Mouse (Mus musculus): ENCODE data around the gene Mfng.

The Mfng gene

GRCm38 (mm10) chr15:78799029-78799428 lies 25.8 kb upstream of the Mfng start:
- H3K27me3 ChIP-seq (ENCODE audit: control insufficient read depth, insufficient read depth, low read length, poor library complexity, severe bottlenecking): no peaks in the 10 kb centered on the region
- no peak for DNase-seq (ENCODE audit: low read depth, low spot score)
- no peaks in the 10 kb centered on the region for H3K36me3 ChIP-seq (ENCODE audit: control insufficient read depth, insufficient read depth, low read length, poor library complexity, severe bottlenecking)

DNA sequence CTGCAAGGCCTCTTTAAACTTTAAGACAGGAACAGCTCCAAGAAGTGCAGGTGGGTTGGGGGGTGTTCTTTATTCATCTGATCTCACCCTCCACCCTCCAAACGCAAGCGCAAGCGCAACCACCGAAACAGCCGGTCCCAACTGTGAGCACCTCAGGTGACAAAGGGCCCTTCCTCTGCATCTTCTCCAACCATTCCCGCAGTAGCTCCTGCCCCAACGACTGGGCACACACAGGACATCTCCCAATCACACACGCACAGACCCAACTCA lies 23.7 kb upstream of the Mfng start:
- H3K27me3 ChIP-seq (ENCODE audit: control insufficient read depth, insufficient read depth, low read length, poor library complexity, severe bottlenecking): no peaks in the 10 kb centered on the region
- no peaks in the 10 kb centered on the region for H3K36me3 ChIP-seq (ENCODE audit: control insufficient read depth, insufficient read depth, low read length, poor library complexity, severe bottlenecking)
- no peak for DNase-seq (ENCODE audit: low read depth, low spot score)

GRCm38 (mm10) chr15:78796196-78797059 lies 23.2 kb upstream of the Mfng start:
- Histone ChIP-seq H3K27me3 (ENCODE audit: control insufficient read depth, insufficient read depth, low read length, poor library complexity, severe bottlenecking) (no peaks in the 10 kb centered on the region), H3K36me3 (ENCODE audit: control insufficient read depth, insufficient read depth, low read length, poor library complexity, severe bottlenecking) (no peaks in the 10 kb centered on the region)
- no peak for DNase-seq (ENCODE audit: low read depth, low spot score)

- no peaks in the 10 kb centered on the region for H3K27me3 ChIP-seq (ENCODE audit: control insufficient read depth, insufficient read depth, low read length, poor library complexity, severe bottlenecking)
- no peaks in the 10 kb centered on the region for H3K36me3 ChIP-seq (ENCODE audit: control insufficient read depth, insufficient read depth, low read length, poor library complexity, severe bottlenecking)
- no peak for DNase-seq (ENCODE audit: low read depth, low spot score)
These were observed 17.7 kb upstream of the Mfng start for GRCm38 (mm10) chr15:78790990-78791389.

DNA sequence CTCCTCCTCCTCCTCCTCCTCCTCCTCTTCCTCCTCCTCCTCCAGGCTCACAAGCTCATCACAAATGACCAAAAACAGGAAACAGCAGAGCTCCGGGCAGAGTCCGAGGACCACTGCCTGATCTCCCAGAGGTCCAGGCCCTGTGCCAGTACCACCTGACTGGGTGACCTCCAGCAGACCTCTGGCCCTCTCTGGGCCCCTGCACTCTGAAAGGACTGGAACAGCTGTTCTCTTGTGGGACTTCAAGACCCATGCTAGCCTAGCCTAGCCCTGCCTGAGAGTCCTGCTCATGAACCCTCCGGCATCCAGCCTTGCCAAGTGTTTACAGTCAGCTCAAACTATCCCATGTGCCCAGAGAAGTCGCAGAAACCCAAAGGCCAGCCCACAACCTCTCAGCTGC lies 17.2 kb upstream of the Mfng start:
- H3K36me3 ChIP-seq (ENCODE audit: control insufficient read depth, insufficient read depth, low read length, poor library complexity, severe bottlenecking): no peaks in the 10 kb centered on the region
- no peak for DNase-seq (ENCODE audit: low read depth, low spot score)
- no peaks in the 10 kb centered on the region for H3K27me3 ChIP-seq (ENCODE audit: control insufficient read depth, insufficient read depth, low read length, poor library complexity, severe bottlenecking)

DNA sequence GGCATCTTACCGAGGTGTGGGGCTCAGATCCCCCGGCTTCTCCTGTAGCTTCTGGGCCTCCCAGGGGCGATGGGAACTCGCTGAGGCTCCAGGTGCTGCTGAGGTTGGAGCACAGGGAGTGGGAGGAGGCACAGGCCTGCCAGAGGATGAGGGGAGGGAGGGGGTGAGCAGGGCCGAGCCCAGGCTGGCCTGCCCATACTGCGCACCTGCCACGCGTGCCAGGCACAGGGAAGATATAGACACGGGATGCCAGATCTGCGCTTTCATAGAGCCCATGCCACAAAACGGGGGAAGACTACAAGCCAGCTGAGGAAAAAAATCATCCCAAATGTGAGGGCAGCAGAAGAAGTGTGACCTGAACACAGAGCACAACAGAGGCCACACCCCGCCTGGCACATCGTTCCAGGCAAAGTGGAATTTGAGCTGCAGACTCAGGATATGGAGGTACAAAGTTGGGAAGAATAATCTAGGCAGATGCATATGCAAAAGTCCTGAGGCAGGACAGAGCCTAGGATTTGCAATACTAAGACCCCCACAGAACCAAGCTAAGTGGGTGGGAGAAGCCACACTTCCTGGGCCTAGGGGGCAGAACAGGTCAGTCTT lies 16.5 kb upstream of the Mfng start:
- Histone ChIP-seq H3K27me3 (ENCODE audit: control insufficient read depth, insufficient read depth, low read length, poor library complexity, severe bottlenecking) (no peaks in the 10 kb centered on the region), H3K36me3 (ENCODE audit: control insufficient read depth, insufficient read depth, low read length, poor library complexity, severe bottlenecking) (no peaks in the 10 kb centered on the region)
- DNase-seq (ENCODE audit: low read depth, low spot score): no peak

DNA sequence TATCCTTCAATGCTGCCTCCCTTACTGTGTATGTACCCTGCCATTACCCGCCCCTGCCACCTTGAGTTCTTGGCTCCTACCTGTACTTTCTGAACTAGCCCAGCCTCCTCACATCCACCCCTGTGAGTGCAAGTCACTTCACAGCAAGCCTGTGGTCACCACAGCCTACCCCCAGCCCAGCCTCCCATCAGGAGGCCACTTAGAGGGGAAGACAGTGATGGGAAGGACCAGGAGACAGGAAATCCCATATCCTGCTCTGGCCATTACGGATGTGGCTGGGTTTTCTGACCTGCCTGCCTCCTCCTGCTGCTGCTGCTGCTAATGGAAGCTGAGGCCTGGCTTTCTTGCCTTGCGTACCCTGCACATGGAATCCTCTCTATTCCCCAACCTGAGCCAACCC lies 14.8 kb upstream of the Mfng start:
- Histone ChIP-seq H3K36me3 (ENCODE audit: control insufficient read depth, insufficient read depth, low read length, poor library complexity, severe bottlenecking) (no peaks in the 10 kb centered on the region), H3K27me3 (ENCODE audit: control insufficient read depth, insufficient read depth, low read length, poor library complexity, severe bottlenecking) (no peaks in the 10 kb centered on the region)
- DNase-seq (ENCODE audit: low read depth, low spot score): no peak

GRCm38 (mm10) chr15:78787287-78787856 lies 14.1 kb upstream of the Mfng start:
- no peaks in the 10 kb centered on the region for H3K27me3 ChIP-seq (ENCODE audit: control insufficient read depth, insufficient read depth, low read length, poor library complexity, severe bottlenecking)
- no peak for DNase-seq (ENCODE audit: low read depth, low spot score)
- H3K36me3 ChIP-seq (ENCODE audit: control insufficient read depth, insufficient read depth, low read length, poor library complexity, severe bottlenecking): no peaks in the 10 kb centered on the region

DNA sequence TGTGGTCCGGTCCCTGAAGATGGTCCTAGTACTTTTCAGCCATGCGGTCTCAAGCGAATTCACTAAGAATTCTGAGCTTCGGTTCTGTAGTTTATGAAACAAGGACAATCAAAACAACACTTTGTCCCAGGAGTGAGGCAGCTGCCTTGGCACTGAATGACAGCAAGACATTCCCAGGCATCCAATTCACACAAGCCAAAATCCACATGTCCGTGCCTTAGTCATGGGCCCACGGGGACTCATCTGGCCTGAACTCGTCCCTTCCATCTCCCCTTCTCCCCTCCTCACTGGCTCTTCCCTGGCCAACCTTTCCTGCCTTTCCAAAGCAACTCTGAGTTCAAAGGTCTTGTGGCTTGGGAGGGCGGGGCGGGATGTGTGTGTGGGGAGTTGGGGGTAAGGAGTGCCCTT lies 13.1 kb upstream of the Mfng start:
- DNase-seq (ENCODE audit: low read depth, low spot score): no peak
- Histone ChIP-seq H3K36me3 (ENCODE audit: control insufficient read depth, insufficient read depth, low read length, poor library complexity, severe bottlenecking) (no peaks in the 10 kb centered on the region), H3K27me3 (ENCODE audit: control insufficient read depth, insufficient read depth, low read length, poor library complexity, severe bottlenecking) (no peaks in the 10 kb centered on the region)

DNA sequence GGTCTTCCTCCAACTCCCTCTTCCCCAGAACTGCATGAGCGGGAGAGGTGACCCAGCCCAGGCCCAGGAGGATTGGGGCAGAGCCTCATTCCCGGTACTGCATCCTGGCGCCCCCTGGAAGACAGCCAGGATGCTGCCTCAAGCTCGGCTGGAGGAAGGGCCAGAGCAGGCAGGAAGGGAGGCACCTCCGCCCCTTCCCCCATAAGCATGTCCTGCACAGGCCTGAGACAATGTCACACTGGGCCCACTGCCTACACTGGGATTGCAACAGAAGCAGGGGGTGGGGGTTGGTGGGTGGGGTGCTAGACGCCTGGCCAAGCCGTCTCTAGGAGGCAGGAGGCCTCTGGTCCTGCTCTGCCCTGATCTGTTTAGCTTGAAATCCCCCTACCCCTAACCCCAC lies 12.7 kb upstream of the Mfng start:
- Histone ChIP-seq H3K27me3 (ENCODE audit: control insufficient read depth, insufficient read depth, low read length, poor library complexity, severe bottlenecking) (no peaks in the 10 kb centered on the region), H3K36me3 (ENCODE audit: control insufficient read depth, insufficient read depth, low read length, poor library complexity, severe bottlenecking) (no peaks in the 10 kb centered on the region)
- no peak for DNase-seq (ENCODE audit: low read depth, low spot score)

DNA sequence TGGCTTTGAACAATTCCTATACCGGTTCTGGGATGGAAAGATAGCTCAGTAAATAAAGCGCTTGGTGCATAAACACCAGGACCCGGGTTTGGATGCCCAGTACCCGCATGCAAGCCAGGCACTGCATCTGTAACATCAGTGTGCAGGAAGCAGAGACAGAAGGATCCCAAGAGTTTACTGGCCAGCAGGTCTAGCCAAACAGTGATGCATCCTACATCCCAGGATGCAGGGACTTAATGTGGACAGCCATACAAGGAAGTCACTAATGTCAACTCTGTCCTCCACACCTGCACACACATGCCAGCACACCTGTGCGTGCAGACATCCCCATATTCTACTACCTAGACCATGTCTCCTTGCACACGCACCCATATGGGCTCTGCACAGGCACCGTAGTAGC lies 12.0 kb upstream of the Mfng start:
- no peaks in the 10 kb centered on the region for H3K36me3 ChIP-seq (ENCODE audit: control insufficient read depth, insufficient read depth, low read length, poor library complexity, severe bottlenecking)
- no peaks in the 10 kb centered on the region for H3K27me3 ChIP-seq (ENCODE audit: control insufficient read depth, insufficient read depth, low read length, poor library complexity, severe bottlenecking)
- no peak for DNase-seq (ENCODE audit: low read depth, low spot score)

GRCm38 (mm10) chr15:78784520-78784919 lies 11.2 kb upstream of the Mfng start:
- DNase-seq (ENCODE audit: low read depth, low spot score): no peak
- no peaks in the 10 kb centered on the region for H3K27me3 ChIP-seq (ENCODE audit: control insufficient read depth, insufficient read depth, low read length, poor library complexity, severe bottlenecking)
- H3K36me3 ChIP-seq (ENCODE audit: control insufficient read depth, insufficient read depth, low read length, poor library complexity, severe bottlenecking): no peaks in the 10 kb centered on the region

GRCm38 (mm10) chr15:78782348-78783103 lies 9.3 kb upstream of the Mfng start:
- no peaks in the 10 kb centered on the region for H3K36me3 ChIP-seq (ENCODE audit: control insufficient read depth, insufficient read depth, low read length, poor library complexity, severe bottlenecking)
- H3K27me3 ChIP-seq (ENCODE audit: control insufficient read depth, insufficient read depth, low read length, poor library complexity, severe bottlenecking): no peaks in the 10 kb centered on the region
- DNase-seq (ENCODE audit: low read depth, low spot score): no peak

GRCm38 (mm10) chr15:78780908-78781307 lies 7.6 kb upstream of the Mfng start:
- DNase-seq (ENCODE audit: low read depth, low spot score): no peak
- Histone ChIP-seq H3K36me3 (ENCODE audit: control insufficient read depth, insufficient read depth, low read length, poor library complexity, severe bottlenecking) (no peaks in the 10 kb centered on the region), H3K27me3 (ENCODE audit: control insufficient read depth, insufficient read depth, low read length, poor library complexity, severe bottlenecking) (no peaks in the 10 kb centered on the region)

DNA sequence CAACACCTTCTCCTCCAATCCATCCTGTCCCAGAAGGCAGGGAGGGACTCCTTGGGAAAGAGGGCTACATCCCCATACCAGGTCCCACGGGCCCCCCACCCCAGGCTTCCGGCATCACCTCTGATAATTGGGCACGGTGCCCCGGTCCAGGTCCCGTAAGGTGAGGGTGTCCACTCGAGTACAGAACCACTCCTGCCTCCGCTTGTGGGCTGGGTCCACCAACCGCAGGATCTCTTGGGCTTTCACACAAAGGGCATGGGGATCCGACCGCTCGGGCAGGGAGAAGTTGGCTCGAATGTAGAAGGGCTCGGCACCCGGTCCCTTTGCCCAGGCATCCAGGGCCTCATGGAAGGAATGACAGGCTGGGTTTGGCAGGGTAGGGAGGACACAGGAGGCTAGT lies 7.1 kb upstream of the Mfng start:
- Histone ChIP-seq H3K27me3 (ENCODE audit: control insufficient read depth, insufficient read depth, low read length, poor library complexity, severe bottlenecking) (no peaks in the 10 kb centered on the region), H3K36me3 (ENCODE audit: control insufficient read depth, insufficient read depth, low read length, poor library complexity, severe bottlenecking) (no peaks in the 10 kb centered on the region)
- no peak for DNase-seq (ENCODE audit: low read depth, low spot score)

Data from splenic B cell, adult 2 months (primary cell).